Mouse (Mus musculus) cerebellum, adult 2 months (tissue): ENCODE data around the gene Tmem9. TPM values are rescaled to one million over a fixed set of nuclear protein-coding genes. Genes with fewer than 3 reads are reported as not detected.

Experiments used
- DNase-seq, 2 experiments: peaks; one replicate each; pipeline ENCODE4 v3.0.0; 2021
- H3K27ac ChIP-seq: fragments of 200-500 bp; 2 replicates; pipeline ENCODE4 v1.5.1; 2012; ENCODE audit warnings: low read length, control low read depth, inconsistent platforms; ENCODE audit not compliant: insufficient read depth
- H3K27me3 ChIP-seq: fragments of 200-500 bp; 2 replicates; pipeline ENCODE4 v1.6.1; 2012; ENCODE audit warnings: inconsistent platforms, mild to moderate bottlenecking, low read length, moderate library complexity; ENCODE audit not compliant: control insufficient read depth, insufficient read depth
- H3K4me1 ChIP-seq: fragments of 200-500 bp; 2 replicates; pipeline ENCODE4 v1.6.1; 2011; ENCODE audit warnings: low read length; ENCODE audit not compliant: control insufficient read depth, insufficient read depth
- H3K4me3 ChIP-seq: fragments of 200-500 bp; replicated peaks from 2 replicates; pipeline ENCODE3; 2011; ENCODE audit warnings: mild to moderate bottlenecking, low read depth, low read length, control low read depth; ENCODE audit not compliant: insufficient read depth
- CTCF ChIP-seq: fragments of 200-500 bp; IDR thresholded peaks from 2 replicates; pipeline ENCODE4 v1.5.1; 2011; ENCODE audit warnings: low read depth, mild to moderate bottlenecking, control low read depth, low read length, moderate library complexity, borderline replicate concordance; ENCODE audit not compliant: insufficient read depth
- POLR2A ChIP-seq: fragments of 200-500 bp; IDR thresholded peaks from 2 replicates; pipeline ENCODE4 v1.6.1; 2011; ENCODE audit warnings: low read length, control low read depth, borderline replicate concordance; ENCODE audit not compliant: insufficient read depth
- WGBS: fragments of 180-500 bp; shearing (Covaris S2); methylation state at CpG from one replicate; pipeline ENCODE4 v1.1.7; 2018; 5-methylcytosine and 5-hydroxymethylcytosine counted together
- polyA plus RNA-seq: library from polyadenylated mRNA; depleted of rRNA; stranded (reverse); fragments of >200 nt; gene quantifications from 2 replicates; pipeline ENCODE4 v1.2.3, GENCODE M21; 2012

Gene Tmem9
- polyA plus RNA-seq, 1 experiment, result 141 TPM

DNA sequence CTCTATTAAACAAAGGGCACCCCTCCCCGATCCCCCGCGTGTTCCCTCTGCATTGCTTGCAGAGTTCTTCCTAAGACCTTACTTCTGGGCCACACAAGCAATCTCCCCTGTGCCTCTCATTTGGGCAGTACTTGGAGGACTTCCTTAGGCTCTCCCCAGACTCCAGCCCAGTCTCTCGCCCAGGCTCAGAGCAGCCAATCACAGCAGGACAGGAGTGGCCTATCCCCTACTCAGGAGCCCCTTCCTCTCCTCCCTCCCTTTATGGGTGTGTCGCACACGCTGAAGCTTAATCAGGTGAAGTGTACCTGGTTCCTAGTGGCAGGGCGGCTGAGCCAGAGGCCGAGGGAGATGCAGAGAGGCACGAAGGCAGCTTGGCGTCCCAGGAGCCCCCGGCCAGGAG is 32.5 kb downstream of the Tmem9 start:
- H3K27ac ChIP-seq, result no peak overlapping the region
- no peak overlapping the region for H3K4me3 ChIP-seq
- TF ChIP-seq CTCF (no peak), POLR2A (no peak)
- no peaks in the 10 kb centered on the region for H3K27me3 ChIP-seq
- no peaks in the 10 kb centered on the region for H3K4me1 ChIP-seq
- 63% methylated on average over 11 of the region's 11 CpGs for WGBS
- DNase-seq, result no peak

DNA sequence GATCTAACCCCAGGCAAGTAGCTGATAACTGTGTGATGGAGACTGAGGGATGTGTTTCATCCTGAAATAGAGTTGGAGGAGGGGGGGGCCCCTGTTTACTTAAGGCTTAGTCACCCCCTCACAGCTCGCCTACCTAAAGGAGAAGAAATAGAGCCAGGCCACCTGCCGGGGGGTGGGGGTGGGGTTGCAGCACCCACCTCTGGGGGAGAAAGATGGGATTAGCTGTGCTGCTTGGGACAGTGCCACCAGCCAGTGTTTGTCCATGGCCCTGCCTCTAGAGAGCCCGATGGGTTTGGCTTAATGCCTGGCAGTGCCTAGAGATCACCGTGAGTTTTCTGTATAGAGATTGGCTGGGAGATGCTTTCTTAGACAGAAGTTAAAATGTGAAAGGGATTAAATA is 32.9 kb downstream of the Tmem9 start:
- Histone ChIP-seq H3K4me1 (no peaks in the 10 kb centered on the region), H3K27ac (no peak overlapping the region), H3K27me3 (no peaks in the 10 kb centered on the region), H3K4me3 (no peak overlapping the region)
- no peak for DNase-seq
- no peak for TF ChIP-seq CTCF
- no peak for TF ChIP-seq POLR2A
- WGBS, result 18% methylated on average over 4 of the region's 4 CpGs

DNA sequence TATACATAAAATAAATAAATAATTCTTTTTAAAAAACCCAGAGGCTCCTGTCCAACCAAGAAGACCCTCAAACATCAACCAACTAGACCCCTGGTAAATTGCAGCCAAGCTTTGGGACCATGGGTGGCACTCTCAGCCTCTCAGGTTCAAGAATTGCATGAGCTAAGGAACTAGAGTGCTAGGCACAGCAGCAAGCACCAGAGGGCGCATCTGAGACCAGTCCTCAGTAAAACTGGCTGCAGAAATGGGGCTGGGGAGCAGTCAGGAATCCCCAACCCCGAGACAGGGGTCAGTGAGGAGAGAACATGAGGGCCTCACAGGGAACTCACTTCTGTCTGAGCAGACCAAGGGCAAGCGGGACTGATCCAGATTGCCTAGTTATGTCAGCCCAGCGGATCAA is 37.8 kb downstream of the Tmem9 start:
- peak; percentile 41 to 58 for DNase-seq
- no peak overlapping the region for H3K27ac ChIP-seq
- no peaks in the 10 kb centered on the region; the same call in 1 of the 2 replicates for H3K4me1 ChIP-seq
- TF ChIP-seq POLR2A (no peak), CTCF (peak; percentile 81)
- no peaks in the 10 kb centered on the region for H3K27me3 ChIP-seq
- no peak overlapping the region for H3K4me3 ChIP-seq
- WGBS, result 23% methylated on average over 4 of the region's 4 CpGs

DNA sequence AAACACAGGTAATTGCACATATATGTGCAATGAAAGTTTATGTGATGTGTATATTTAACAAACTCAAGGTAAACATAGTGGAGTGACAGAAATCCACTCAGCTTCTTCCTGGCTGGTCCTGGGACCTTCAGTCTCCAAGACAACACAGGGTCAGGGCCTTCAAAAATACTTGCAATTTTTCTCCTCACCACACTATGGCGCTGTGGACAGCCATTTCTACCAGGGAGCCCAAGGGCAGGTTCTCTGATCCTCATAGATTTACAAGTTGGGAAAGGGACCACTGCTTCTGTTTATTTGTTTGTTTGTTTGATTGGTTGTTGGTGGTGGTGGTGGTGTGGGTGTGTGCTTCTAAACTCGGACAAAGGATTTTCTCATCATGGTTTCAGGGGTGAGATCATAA is 39.5 kb downstream of the Tmem9 start:
- 15% methylated on average over 2 of the region's 2 CpGs for WGBS
- TF ChIP-seq POLR2A (no peak), CTCF (peak; percentile 55; the same call in 1 of the 2 replicates)
- Histone ChIP-seq H3K4me3 (no peak overlapping the region), H3K4me1 (no peaks in the 10 kb centered on the region; the same call in 1 of the 2 replicates), H3K27me3 (no peaks in the 10 kb centered on the region), H3K27ac (no peak overlapping the region)
- peak; percentile 26 to 30 for DNase-seq

DNA sequence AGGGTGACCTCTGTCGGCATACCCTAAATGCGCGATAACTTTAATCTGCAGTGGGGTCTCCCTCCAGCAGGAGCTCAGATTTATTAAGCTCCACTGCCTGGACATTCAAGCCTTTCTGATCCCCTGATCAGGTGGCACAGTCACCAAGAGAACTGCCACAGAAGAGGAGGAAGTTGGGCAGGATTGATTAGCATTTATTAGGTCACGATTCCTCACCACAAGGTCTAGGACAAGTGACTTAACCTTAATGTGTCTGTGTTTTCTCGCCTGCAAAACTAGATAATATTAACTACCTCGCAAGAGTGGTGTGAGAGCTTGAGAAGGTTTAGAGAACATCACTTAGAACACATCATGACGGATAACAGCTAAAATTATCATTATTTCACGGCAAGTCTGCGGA is 39.9 kb downstream of the Tmem9 start:
- 88% methylated on average over 9 of the region's 9 CpGs for WGBS
- no peak overlapping the region for H3K27ac ChIP-seq
- DNase-seq, result no peak
- H3K4me1 ChIP-seq, result no peaks in the 10 kb centered on the region; the same call in 1 of the 2 replicates
- TF ChIP-seq CTCF, result no peak
- TF ChIP-seq POLR2A, result no peak
- no peaks in the 10 kb centered on the region for H3K27me3 ChIP-seq
- no peak overlapping the region for H3K4me3 ChIP-seq

DNA sequence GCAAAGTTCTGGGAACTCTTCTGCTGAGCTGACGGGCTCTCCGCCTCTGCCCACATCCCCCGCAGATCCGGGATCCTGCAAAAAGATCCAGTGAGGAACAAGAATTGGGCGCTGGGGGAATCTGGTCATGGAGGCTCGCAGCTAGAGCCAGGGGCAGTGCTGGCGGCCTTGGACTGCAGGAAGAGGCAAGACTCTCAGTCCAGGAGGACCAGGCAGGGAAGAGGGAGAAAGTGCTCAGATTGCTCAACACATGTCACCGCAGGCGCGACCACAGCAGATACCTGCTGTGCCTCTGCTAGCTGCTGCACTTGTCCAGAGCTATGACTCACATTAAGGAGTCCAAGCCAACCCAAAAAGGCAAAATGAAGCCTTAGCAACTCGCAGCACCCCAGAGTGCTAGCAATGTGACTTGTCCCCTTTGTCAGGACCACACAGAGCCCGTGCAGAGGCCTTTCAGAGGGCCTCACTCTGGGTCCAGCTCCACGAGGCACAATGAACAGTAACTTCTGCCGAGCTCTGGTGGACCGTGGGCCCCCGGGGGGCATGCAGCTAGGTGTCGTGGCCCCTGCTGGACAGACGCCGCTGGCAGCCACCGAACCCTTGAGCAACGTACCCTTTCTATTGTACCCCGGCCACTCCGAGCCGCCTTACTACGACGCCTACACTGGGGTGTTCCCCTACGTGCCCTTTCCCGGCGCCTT is 42.5 kb downstream of the Tmem9 start, which contains the start of gene Ascl5:
Ascl5 (plus strand) TSS at position 493 of the 701 bp plus-strand sequence.
- no peaks in the 10 kb centered on the region; the same call in 1 of the 2 replicates for H3K4me1 ChIP-seq
- WGBS, result 38% methylated on average over 29 of the region's 29 CpGs
- TF ChIP-seq CTCF (no peak), POLR2A (no peak)
- H3K27me3 ChIP-seq, result no peaks in the 10 kb centered on the region
- peak; percentile 16 to 28 for DNase-seq
- H3K27ac ChIP-seq, result no peak within 1 kb of the TSS
- H3K4me3 ChIP-seq, result no peak within 1 kb of the TSS

DNA sequence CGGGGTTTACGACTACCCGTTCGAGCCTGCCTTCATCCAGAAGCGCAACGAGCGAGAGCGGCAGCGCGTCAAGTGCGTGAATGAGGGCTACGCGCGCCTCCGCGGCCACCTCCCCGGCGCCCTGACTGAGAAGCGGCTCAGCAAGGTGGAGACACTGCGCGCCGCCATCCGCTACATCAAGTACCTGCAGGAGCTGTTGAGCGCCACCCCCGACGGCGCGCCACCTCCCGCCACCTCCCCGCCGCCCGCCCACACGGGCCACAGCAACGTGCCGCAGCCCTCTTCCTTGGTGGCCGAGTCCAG is 43.0 kb downstream of the Tmem9 start:
- peak in 1 of 2 experiments; percentile 17 for DNase-seq
- 4% methylated on average over 36 of the region's 36 CpGs for WGBS
- Histone ChIP-seq H3K27ac (no peak overlapping the region), H3K4me1 (no peaks in the 10 kb centered on the region; the same call in 1 of the 2 replicates), H3K27me3 (no peaks in the 10 kb centered on the region), H3K4me3 (no peak overlapping the region)
- TF ChIP-seq POLR2A, result no peak
- no peak for TF ChIP-seq CTCF

DNA sequence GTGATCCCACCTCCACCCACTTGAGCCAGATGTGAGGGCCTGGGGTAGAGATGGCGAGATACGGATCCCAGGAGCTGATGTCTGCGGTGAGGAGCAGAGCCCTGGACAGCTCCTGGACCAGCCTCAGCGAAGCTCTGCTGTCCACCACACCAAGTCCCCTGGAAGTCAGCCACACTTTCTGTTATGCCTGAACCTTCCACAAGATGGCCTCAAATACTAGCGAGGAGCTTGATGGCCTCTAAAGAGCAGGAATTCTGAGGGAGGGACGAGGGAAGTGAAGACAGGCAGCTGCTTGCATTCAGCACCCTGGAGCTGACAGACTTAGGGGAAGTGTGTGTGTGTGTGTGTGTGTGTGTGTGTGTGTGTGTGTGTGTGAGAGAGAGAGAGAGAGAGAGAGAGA is 43.5 kb downstream of the Tmem9 start:
- Histone ChIP-seq H3K27ac (no peak overlapping the region), H3K4me3 (no peak overlapping the region), H3K4me1 (no peaks in the 10 kb centered on the region; the same call in 1 of the 2 replicates), H3K27me3 (no peaks in the 10 kb centered on the region)
- DNase-seq, result peak; percentile 68 to 77
- 2% methylated on average over 6 of the region's 6 CpGs for WGBS
- no peak for TF ChIP-seq POLR2A
- TF ChIP-seq CTCF, result peak; percentile 85
